In the genomic region with DNA sequence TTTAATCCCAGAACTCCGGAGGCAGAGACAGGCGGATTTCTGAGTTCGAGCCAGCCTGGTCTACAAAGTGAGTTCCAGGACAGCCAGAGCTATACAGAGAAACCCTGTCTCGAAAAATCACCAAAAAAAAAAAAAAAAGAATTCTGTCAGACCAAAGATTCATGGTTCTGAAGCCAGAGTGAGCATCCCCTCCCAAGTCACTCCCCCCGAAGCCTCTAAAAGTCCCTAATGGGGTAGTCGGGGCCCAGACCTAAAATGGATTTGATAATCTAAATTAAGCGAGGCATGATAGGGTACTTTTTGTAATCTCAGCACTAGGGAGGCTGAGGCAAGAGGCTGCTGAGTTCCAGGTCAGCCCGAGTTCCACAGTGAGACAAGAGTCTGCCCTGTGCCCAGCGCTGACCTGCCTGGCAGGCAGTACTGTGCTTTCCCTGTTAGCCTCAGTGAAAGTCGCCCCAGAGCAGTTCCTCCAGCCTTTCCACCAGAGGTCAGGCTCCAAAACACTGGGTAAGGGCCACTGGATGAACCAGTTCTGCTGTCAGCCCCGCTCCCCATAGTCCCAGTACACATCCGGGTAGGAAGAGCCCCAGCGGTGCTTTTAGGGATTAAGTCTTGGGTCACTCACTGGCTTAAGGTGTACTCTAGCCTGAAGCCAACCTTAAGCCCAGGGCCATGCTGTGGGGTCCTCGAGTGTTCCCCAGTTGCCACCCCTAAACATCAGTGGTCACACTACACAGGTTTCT, we compare ENCODE assay signal across 7 mouse cellular contexts. TPM values are rescaled to one million over a fixed set of nuclear protein-coding genes. Genes with fewer than 3 reads are reported as not detected.
A peak's percentile ranks its signal among the peaks of the same experiment; 100 is the strongest.
DNase-seq lines count a peak whose midpoint lies in the region; ATAC-seq and TF ChIP-seq lines count a peak whose summit lies in the region.

No protein-coding gene starts in this region.

- H3K27me3 ChIP-seq in ES-Bruce4 (ENCODE audit: control insufficient read depth, insufficient read depth, low read length, poor library complexity, severe bottlenecking): no peaks in the 10 kb centered on the region
- H3K27me3 ChIP-seq in heart, embryonic 12.5 days (replicated peaks): no peaks in the 10 kb centered on the region

- H3K36me3 ChIP-seq in ES-Bruce4 (ENCODE audit: control insufficient read depth, insufficient read depth, low read length, poor library complexity, severe bottlenecking): no peaks in the 10 kb centered on the region; the same call in 1 of the 2 replicates
- peaks cover 11% of the 10 kb centered on the region for H3K36me3 ChIP-seq in heart, embryonic 12.5 days

- peak overlapping the region; percentile 77 for H3K9ac ChIP-seq in ES-Bruce4 (ENCODE audit: low read depth, poor library complexity, severe bottlenecking)
- H3K9ac ChIP-seq in heart, embryonic 12.5 days: peak overlapping the region; percentile 70

- H3K9me3 ChIP-seq in ES-Bruce4 (replicated peaks; ENCODE audit: control insufficient read depth, insufficient read depth, low read length, poor library complexity, severe bottlenecking): no peaks in the 10 kb centered on the region
- H3K9me3 ChIP-seq in heart, embryonic 12.5 days (replicated peaks): no peaks in the 10 kb centered on the region

- ATAC-seq in heart, embryonic 12.5 days (ENCODE audit: insufficient number of reproducible peaks, low FRiP score): no peak
- ATAC-seq in megakaryocyte, adult 5-6 weeks (ENCODE audit: poor library complexity, severe bottlenecking): peak; percentile 4; the same call in 1 of the 2 replicates

- DNase-seq in ZHBTc4 (ENCODE audit: low read depth, low spot score): peak; percentile 28
- peak; percentile 62 for DNase-seq in kidney, postnatal 10 days
- DNase-seq in c-Kit-positive CD71-positive TER-119-positive erythroid progenitor cells, embryonic 14.5 days (ENCODE audit: low spot score): no peak
- DNase-seq in left cerebral cortex, adult 11 months (ENCODE audit: low spot score): no peak

- TF ChIP-seq CTCF in ES-Bruce4 (IDR thresholded peaks at IDR 0.05; ENCODE audit: low read depth, low read length): peak; percentile 12

- peak overlapping the region; percentile 62 for H3K27ac ChIP-seq in ES-Bruce4 (ENCODE audit: insufficient read depth, low read length)
- H3K27ac ChIP-seq in heart, embryonic 12.5 days (ENCODE audit: poor library complexity, severe bottlenecking): peak overlapping the region; percentile 91

- TF ChIP-seq EP300 in ES-Bruce4 (IDR thresholded peaks at IDR 0.05; ENCODE audit: insufficient read depth, low read depth, low read length): no peak

- no peak overlapping the region for H3K4me3 ChIP-seq in ES-Bruce4 (ENCODE audit: low read depth, low read length)
- H3K4me3 ChIP-seq in heart, embryonic 12.5 days: peak overlapping the region; percentile 66

- peak overlapping the region; percentile 83 for H3K4me2 ChIP-seq in heart, embryonic 12.5 days

- TF ChIP-seq POLR2A in ES-Bruce4 (IDR thresholded peaks at IDR 0.05; ENCODE audit: insufficient read depth, low read length): no peak

- 29% methylated on average over 14 of the region's 14 CpGs for WGBS in heart, embryonic 12.5 days

- H3K4me1 ChIP-seq in ES-Bruce4 (ENCODE audit: control insufficient read depth, insufficient read depth, low read length): peaks cover 8% of the 10 kb centered on the region
- peaks cover 66% of the 10 kb centered on the region for H3K4me1 ChIP-seq in heart, embryonic 12.5 days (replicated peaks)

RNA-seq across cellular contexts. Expression of a gene that starts 2.8 kb away (rescaled TPM):
- polyA plus RNA-seq in ES-Bruce4 (2011; ENCODE audit: insufficient read depth, insufficient read length, low read depth, missing spikeins): 78.7 and 82.9 TPM in 2 replicates
- 72.3 and 76.7 TPM in 2 replicates for polyA plus RNA-seq in heart, embryonic 12.5 days (2016; fragmentation: Nextera tagmentation; extraction: Ambion mirVana)
- 21.2 and 28.4 TPM in 2 replicates for total RNA-seq in megakaryocyte, adult 5-6 weeks (2015)
- total RNA-seq in megakaryocyte, adult 5-6 weeks (2017): 25.3 and 29.2 TPM in 2 replicates

RNA-seq across cellular contexts. Expression of a gene that starts 22.3 kb away (rescaled TPM):
- polyA plus RNA-seq in ES-Bruce4 (2011; ENCODE audit: insufficient read depth, insufficient read length, low read depth, missing spikeins): 20.5 and 22.6 TPM in 2 replicates
- 17.3 and 17.5 TPM in 2 replicates for polyA plus RNA-seq in heart, embryonic 12.5 days (2016; fragmentation: Nextera tagmentation; extraction: Ambion mirVana)
- total RNA-seq in megakaryocyte, adult 5-6 weeks (2015): 76.2 and 79.9 TPM in 2 replicates
- total RNA-seq in megakaryocyte, adult 5-6 weeks (2017): 44.5 and 46.5 TPM in 2 replicates

RNA-seq across cellular contexts. Expression of a gene that starts 25.9 kb away (rescaled TPM):
- 86.0 and 91.5 TPM in 2 replicates for polyA plus RNA-seq in ES-Bruce4 (2011; ENCODE audit: insufficient read depth, insufficient read length, low read depth, missing spikeins)
- polyA plus RNA-seq in heart, embryonic 12.5 days (2016; fragmentation: Nextera tagmentation; extraction: Ambion mirVana): 110 and 111 TPM in 2 replicates
- 52.1 and 54.9 TPM in 2 replicates for total RNA-seq in megakaryocyte, adult 5-6 weeks (2015)
- 50.7 and 56.2 TPM in 2 replicates for total RNA-seq in megakaryocyte, adult 5-6 weeks (2017)

Comparison
In these comparisons a context has a peak if more than half of its experiments do, and no peak if none do; other contexts are left out.
1. DNase-seq: peak in ZHBTc4 (single experiment) and kidney, postnatal 10 days (single experiment); none in c-Kit-positive CD71-positive TER-119-positive erythroid progenitor cells, embryonic 14.5 days (single experiment) and left cerebral cortex, adult 11 months (single experiment).